Mouse (Mus musculus) embryonic facial prominence, embryonic 14.5 days (tissue): ENCODE measurements around the gene Clmn. TPM values are rescaled to one million over a fixed set of nuclear protein-coding genes. Genes with fewer than 3 reads are reported as not detected.

Source experiments
- ATAC-seq: fragments of 200-750 bp; cut with Nextera tagmentation; 2 replicates; pipeline ENCODE4 v1.8.0; 2017; ENCODE audit warnings: low read depth, moderate number of reproducible peaks, moderate TSS enrichment
- DNase-seq: peaks from one replicate; pipeline ENCODE4 v3.0.0-alpha.2; 2015; ENCODE audit warnings: low spot score
- H3K27ac ChIP-seq: fragments of 300-500 bp; sonication (generic); replicated peaks from 2 replicates; pipeline ENCODE4 v1.5.1; 2014; ENCODE audit warnings: low read depth, mild to moderate bottlenecking, low read length, moderate library complexity
- H3K27me3 ChIP-seq: fragments of 300-500 bp; sonication (generic); replicated peaks from 2 replicates; pipeline ENCODE4 v1.6.1; 2014; ENCODE audit warnings: low read length; ENCODE audit not compliant: control insufficient read depth, insufficient read depth
- H3K36me3 ChIP-seq: fragments of 300-500 bp; sonication (generic); 2 replicates; pipeline ENCODE4 v1.6.1; 2014; ENCODE audit warnings: low read length, mixed read lengths; ENCODE audit not compliant: control insufficient read depth, insufficient read depth
- H3K4me1 ChIP-seq: fragments of 300-500 bp; sonication (generic); 2 replicates; pipeline ENCODE4 v1.6.1; 2014; ENCODE audit warnings: antibody characterized with exemption, low read length; ENCODE audit not compliant: control insufficient read depth, insufficient read depth
- H3K4me2 ChIP-seq: fragments of 300-500 bp; sonication (generic); 2 replicates; pipeline ENCODE4 v1.6.1; 2014; ENCODE audit warnings: low read depth, mild to moderate bottlenecking, low read length, moderate library complexity, mixed read lengths
- H3K4me3 ChIP-seq: fragments of 300-500 bp; sonication (generic); 2 replicates; pipeline ENCODE4 v1.5.1; 2014; ENCODE audit warnings: low read depth, mild to moderate bottlenecking, low read length
- H3K9ac ChIP-seq: fragments of 300-500 bp; sonication (generic); 2 replicates; pipeline ENCODE4 v1.6.1; 2014; ENCODE audit warnings: low read depth, mild to moderate bottlenecking, low read length, moderate library complexity, mixed read lengths
- H3K9me3 ChIP-seq: fragments of 300-500 bp; sonication (generic); 2 replicates; pipeline ENCODE4 v1.6.1; 2016; ENCODE audit warnings: low read length; ENCODE audit not compliant: control insufficient read depth
- WGBS: fragments of 180-500 bp; shearing (Covaris S2); extraction: QIAGEN DNeasy Blood & Tissue Kit; methylation state at CpG from one replicate; pipeline ENCODE4 v1.1.7; 2014; 5-methylcytosine and 5-hydroxymethylcytosine counted together
- polyA plus RNA-seq: library from polyadenylated mRNA; unstranded; fragments of >200 nt; fragmentation: Nextera tagmentation; extraction: Ambion mirVana; gene quantifications from 2 replicates; pipeline ENCODE4 v1.2.1, GENCODE M21; 2014

Gene Clmn
- polyA plus RNA-seq, 1 experiment from 2014 or later, result 3.2 TPM

DNA sequence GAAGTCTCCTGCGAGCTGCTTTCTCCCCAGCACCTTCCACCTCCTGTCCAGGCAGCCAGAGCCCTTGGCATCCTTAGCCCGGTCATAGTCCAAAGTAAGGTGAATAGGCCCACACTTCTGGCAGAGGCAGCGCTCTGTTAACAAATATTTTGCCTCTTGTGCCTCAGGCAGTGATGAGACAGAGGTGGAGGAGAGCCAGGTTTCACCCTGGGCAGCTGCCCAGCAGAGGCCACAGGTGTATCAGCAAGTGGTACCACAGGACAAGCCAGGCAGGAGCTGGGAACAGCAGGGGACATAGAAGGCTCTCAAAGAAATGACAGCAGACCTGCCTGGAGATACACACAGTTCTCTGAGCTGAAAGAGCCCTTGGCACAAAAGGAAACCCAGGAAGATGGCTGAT is 23.6 kb downstream of the Clmn start:
- no peaks in the 10 kb centered on the region for H3K27me3 ChIP-seq
- no peaks in the 10 kb centered on the region for H3K36me3 ChIP-seq
- H3K27ac ChIP-seq, result no peak overlapping the region
- no peak for DNase-seq
- H3K4me1 ChIP-seq, result peaks cover 11% of the 10 kb centered on the region; the same call in 1 of the 2 replicates
- no peak for ATAC-seq
- H3K4me3 ChIP-seq, result no peak overlapping the region
- no peaks in the 10 kb centered on the region for H3K9me3 ChIP-seq
- H3K9ac ChIP-seq, result no peak overlapping the region
- 68% methylated on average over 3 of the region's 3 CpGs for WGBS
- no peak overlapping the region for H3K4me2 ChIP-seq

DNA sequence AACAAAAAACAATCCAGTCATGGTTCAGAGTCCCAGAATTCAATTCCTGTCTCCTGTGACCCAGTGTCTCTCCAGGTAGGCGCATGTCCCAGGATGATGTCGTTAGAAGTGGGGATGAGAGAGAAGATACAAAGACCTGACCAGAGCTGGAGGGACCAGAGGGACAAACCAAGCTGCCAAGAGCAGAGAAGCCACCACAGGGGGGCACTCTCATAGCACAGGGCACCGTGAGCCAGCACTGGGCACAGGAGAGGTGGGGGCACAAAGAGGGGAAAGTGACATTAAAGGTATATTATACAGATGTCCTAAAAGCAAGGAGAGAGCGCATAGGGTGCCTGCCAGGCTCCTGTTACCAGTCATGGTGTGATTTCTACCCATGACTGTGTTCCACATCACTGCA is 25.9 kb downstream of the Clmn start:
- Histone ChIP-seq H3K4me3 (no peak overlapping the region), H3K4me2 (no peak overlapping the region), H3K9me3 (no peaks in the 10 kb centered on the region), H3K27me3 (no peaks in the 10 kb centered on the region), H3K9ac (no peak overlapping the region), H3K27ac (no peak overlapping the region), H3K4me1 (no peaks in the 10 kb centered on the region), H3K36me3 (no peaks in the 10 kb centered on the region)
- 63% methylated on average over 4 of the region's 4 CpGs for WGBS
- DNase-seq (no peak), ATAC-seq (no peak)

- Histone ChIP-seq H3K9me3 (no peaks in the 10 kb centered on the region), H3K27me3 (no peaks in the 10 kb centered on the region), H3K36me3 (no peaks in the 10 kb centered on the region), H3K9ac (no peak overlapping the region), H3K4me1 (no peaks in the 10 kb centered on the region), H3K27ac (no peak overlapping the region), H3K4me2 (no peak overlapping the region), H3K4me3 (no peak overlapping the region)
- no peak for DNase-seq
- no peak for ATAC-seq
Observed at GRCm38 (mm10) chr12:104838462-104838861, 26.4 kb downstream of the Clmn start.

GRCm38 (mm10) chr12:104837957-104838401 is 26.9 kb downstream of the Clmn start:
- H3K4me1 ChIP-seq, result no peaks in the 10 kb centered on the region
- WGBS, result 66% methylated on average over 13 of the region's 13 CpGs
- H3K36me3 ChIP-seq, result no peaks in the 10 kb centered on the region
- H3K4me3 ChIP-seq, result no peak overlapping the region
- DNase-seq (no peak), ATAC-seq (no peak; the same call in 1 of the 2 replicates)
- H3K4me2 ChIP-seq, result no peak overlapping the region
- H3K27me3 ChIP-seq, result no peaks in the 10 kb centered on the region
- H3K9ac ChIP-seq, result no peak overlapping the region
- H3K9me3 ChIP-seq, result no peaks in the 10 kb centered on the region
- H3K27ac ChIP-seq, result no peak overlapping the region

DNA sequence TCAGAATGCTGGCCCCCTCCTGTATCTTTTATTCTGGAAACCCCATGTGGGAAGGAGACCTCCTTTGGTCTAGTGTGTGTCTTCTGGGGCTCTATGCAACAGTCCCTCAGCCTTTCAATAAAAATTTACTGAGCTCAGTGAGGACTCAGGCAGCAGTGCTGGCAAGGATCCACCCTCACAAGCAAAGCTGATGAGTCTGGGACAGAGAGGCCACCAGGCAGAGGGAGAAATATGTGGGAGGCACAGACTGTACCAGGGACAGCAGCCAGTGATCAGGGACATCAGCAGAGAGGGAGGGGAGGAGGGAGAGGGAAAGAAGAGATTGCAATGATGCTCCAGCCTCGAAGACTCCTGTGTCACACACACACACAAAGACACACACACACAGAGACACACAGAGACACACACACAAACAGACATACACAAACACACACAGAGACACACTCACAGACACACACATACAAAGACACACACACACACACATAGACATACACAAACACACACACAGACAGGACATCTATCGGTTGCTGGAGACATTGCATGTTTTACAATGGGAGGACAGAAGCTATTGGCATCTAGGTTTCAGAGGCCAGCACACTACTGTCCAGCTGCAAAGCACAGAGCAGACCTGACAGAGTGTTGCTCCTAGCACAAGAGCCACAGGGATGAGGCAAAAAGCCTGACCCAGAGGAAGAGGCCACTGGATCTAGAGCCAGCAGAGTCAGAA is 27.6 kb downstream of the Clmn start:
- no peak for DNase-seq
- no peak overlapping the region for H3K4me2 ChIP-seq
- no peaks in the 10 kb centered on the region for H3K36me3 ChIP-seq
- WGBS, result 82% methylated on average over 2 of the region's 2 CpGs
- H3K27ac ChIP-seq, result no peak overlapping the region
- H3K9ac ChIP-seq, result no peak overlapping the region
- ATAC-seq, result no peak
- no peaks in the 10 kb centered on the region for H3K9me3 ChIP-seq
- H3K4me1 ChIP-seq, result no peaks in the 10 kb centered on the region
- H3K27me3 ChIP-seq, result no peaks in the 10 kb centered on the region
- no peak overlapping the region for H3K4me3 ChIP-seq

- Histone ChIP-seq H3K27me3 (no peaks in the 10 kb centered on the region), H3K9me3 (no peaks in the 10 kb centered on the region), H3K4me3 (no peak overlapping the region), H3K27ac (no peak overlapping the region), H3K4me2 (no peak overlapping the region), H3K9ac (no peak overlapping the region), H3K4me1 (no peaks in the 10 kb centered on the region), H3K36me3 (no peaks in the 10 kb centered on the region)
- ATAC-seq, result no peak
- 93% methylated on average over 6 of the region's 6 CpGs for WGBS
- no peak for DNase-seq
Observed at GRCm38 (mm10) chr12:104836230-104836629, 28.6 kb downstream of the Clmn start.

- WGBS, result 69% methylated on average over 17 of the region's 19 CpGs
- no peaks in the 10 kb centered on the region for H3K9me3 ChIP-seq
Observed at GRCm38 (mm10) chr12:104835369-104836094, 29.3 kb downstream of the Clmn start.

GRCm38 (mm10) chr12:104834772-104835171 is 30.1 kb downstream of the Clmn start:
- H3K4me1 ChIP-seq, result peaks cover 6% of the 10 kb centered on the region
- no peaks in the 10 kb centered on the region for H3K27me3 ChIP-seq
- no peak overlapping the region for H3K4me2 ChIP-seq
- no peaks in the 10 kb centered on the region for H3K9me3 ChIP-seq
- H3K36me3 ChIP-seq, result no peaks in the 10 kb centered on the region
- H3K27ac ChIP-seq, result no peak overlapping the region
- no peak for ATAC-seq
- H3K9ac ChIP-seq, result no peak overlapping the region
- 63% methylated on average over 4 of the region's 4 CpGs for WGBS
- DNase-seq, result no peak
- H3K4me3 ChIP-seq, result no peak overlapping the region

More at GRCm38 (mm10) chr12:104835369-104836094, 29.3 kb downstream of the Clmn start:
- DNase-seq (no peak), ATAC-seq (no peak)
- Histone ChIP-seq H3K27me3 (no peaks in the 10 kb centered on the region), H3K27ac (no peak overlapping the region), H3K9ac (no peak overlapping the region), H3K4me3 (no peak overlapping the region), H3K4me1 (no peaks in the 10 kb centered on the region), H3K36me3 (no peaks in the 10 kb centered on the region), H3K4me2 (no peak overlapping the region)
